In the genomic region with DNA sequence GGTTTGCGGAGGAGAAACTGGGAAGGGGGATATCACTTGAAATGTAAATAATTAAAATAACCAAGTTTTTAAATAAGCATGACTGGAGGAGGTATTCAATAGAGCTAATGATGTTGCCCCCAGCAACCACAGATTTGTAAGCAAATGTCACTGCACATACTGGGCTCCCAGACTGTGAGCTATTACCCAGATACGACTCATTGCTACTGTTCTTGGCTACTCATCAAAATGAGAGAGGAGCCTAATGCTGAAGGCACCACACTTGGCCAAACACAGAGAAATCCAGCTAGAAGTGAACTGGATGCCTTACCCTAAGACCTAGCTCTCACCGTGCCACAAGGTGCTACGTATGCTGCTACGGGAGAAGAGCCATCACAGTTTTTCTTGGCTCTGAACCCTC, we compare ENCODE assay signal across 16 mouse cellular contexts. TPM values are rescaled to one million over a fixed set of nuclear protein-coding genes. Genes with fewer than 3 reads are reported as not detected.
"Had no signal": no experiment of that assay in that cellular context is flagged by ENCODE, and none has a peak within 500 bp of the region (broad histone marks: within the 10 kb centered on the region; RNA-seq: fewer than 3 reads in every experiment).

No protein-coding gene starts in this region.

- H3K27me3 ChIP-seq: liver, embryonic 13.5 days; midbrain, embryonic 13.5 days had no signal

- ATAC-seq: inflammation-experienced regulatory T-cells, adult 6 months; intestine, embryonic 16.5 days; midbrain, embryonic 13.5 days; midbrain, embryonic 16.5 days had no signal

- DNase-seq: kidney, adult 18-20 months; kidney, adult 9 months; kidney, postnatal 14 days; kidney, postnatal 4 days; liver, embryonic 13.5 days; lung, adult 2 months; lung, postnatal 14 days; thymus, adult 18-20 months; thymus, postnatal 14 days; thymus, postnatal 4 days had no signal

RNA-seq across cellular contexts. Expression of a gene that starts 24.8 kb away (rescaled TPM):
- total RNA-seq: megakaryocyte, adult 5-6 weeks had no signal
- polyA plus RNA-seq: inflammation-experienced regulatory T-cells, adult 6 months; liver, adult 2 months had no signal
